Mouse (Mus musculus) megakaryocyte, embryonic 14.5 days (primary cell): ENCODE data around the gene Fmn2. TPM values are rescaled to one million over a fixed set of nuclear protein-coding genes. Genes with fewer than 3 reads are reported as not detected.

Experiments
- H3K27me3 ChIP-seq: replicated peaks from 2 replicates; pipeline ENCODE3; 2012; ENCODE audit warnings: inconsistent platforms
- H3K36me3 ChIP-seq: replicated peaks from 2 replicates; pipeline ENCODE3; 2012; ENCODE audit warnings: low read length, inconsistent platforms, mixed read lengths
- H3K4me1 ChIP-seq: 2 replicates; pipeline ENCODE4 v1.6.1; 2012; ENCODE audit warnings: inconsistent platforms
- H3K4me3 ChIP-seq: replicated peaks from 2 replicates; pipeline ENCODE3; 2012; ENCODE audit warnings: moderate library complexity, mild to moderate bottlenecking, inconsistent platforms
- H3K9me3 ChIP-seq: 2 replicates; pipeline ENCODE4 v1.6.1; 2012; ENCODE audit warnings: inconsistent platforms
- FLI1 ChIP-seq: IDR thresholded peaks from 2 replicates; pipeline ENCODE4 v1.6.1; 2012; ENCODE audit warnings: low read length, inconsistent platforms, mixed read lengths
- GATA1 ChIP-seq: IDR thresholded peaks from 3 replicates; pipeline ENCODE4 v1.6.1; 2012; ENCODE audit warnings: mixed read lengths, low read length, inconsistent platforms, borderline replicate concordance
- polyA plus RNA-seq: library from polyadenylated mRNA; stranded (reverse); fragments of >175 nt; gene quantifications from 2 replicates; pipeline ENCODE4 v1.2.3, GENCODE M21; 2012; ENCODE audit warnings: low replicate concordance; ENCODE audit not compliant: insufficient read depth

The Fmn2 gene
- 0.25 and 0.60 TPM in 2 replicates for polyA plus RNA-seq

GRCm38 (mm10) chr1:174501661-174502030 is at the start of gene Fmn2:
TSS of gene Fmn2 (plus strand) at chr1:174501825.
- H3K27me3 ChIP-seq, result peaks cover 40% of the 10 kb centered on the region
- TF ChIP-seq FLI1, result no peak
- TF ChIP-seq GATA1, result no peak
- H3K36me3 ChIP-seq, result no peaks in the 10 kb centered on the region
- H3K4me3 ChIP-seq, result peak within 1 kb of the TSS; percentile 90
- peaks cover 21% of the 10 kb centered on the region for H3K4me1 ChIP-seq
- 0 out of 2 replicates have a peak, but pooled peaks cover 2% of the 10 kb centered on the region for H3K9me3 ChIP-seq

GRCm38 (mm10) chr1:174455100-174455499 is 46.5 kb upstream of the Fmn2 start:
- no peaks in the 10 kb centered on the region for H3K27me3 ChIP-seq
- TF ChIP-seq GATA1, result no peak

DNA sequence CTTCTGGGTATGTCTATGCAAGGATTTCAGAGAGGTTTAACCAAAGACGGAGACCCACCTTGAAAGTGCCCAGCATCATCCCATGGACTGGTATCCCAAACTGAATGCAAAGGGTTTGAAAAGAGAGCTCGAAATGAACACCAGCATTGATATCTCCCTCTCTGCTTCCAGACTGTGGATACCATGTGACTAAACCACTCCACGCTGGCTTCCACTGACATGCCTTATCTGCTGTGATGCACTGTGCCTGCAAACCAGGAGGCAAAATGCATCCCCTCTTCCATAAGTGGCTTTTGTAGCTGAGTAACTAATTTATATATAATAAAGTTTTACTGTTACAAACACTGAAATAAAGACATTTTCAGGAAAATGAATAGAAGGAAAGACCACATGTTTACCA is 36.2 kb upstream of the Fmn2 start:
- no peaks in the 10 kb centered on the region for H3K9me3 ChIP-seq
- H3K4me1 ChIP-seq, result peaks cover 10% of the 10 kb centered on the region
- no peak for TF ChIP-seq GATA1
- TF ChIP-seq FLI1, result no peak
- H3K4me3 ChIP-seq, result no peak overlapping the region
- peaks cover 3% of the 10 kb centered on the region for H3K27me3 ChIP-seq
- H3K36me3 ChIP-seq, result no peaks in the 10 kb centered on the region

More at GRCm38 (mm10) chr1:174455100-174455499, 46.5 kb upstream of the Fmn2 start:
- Histone ChIP-seq H3K9me3 (no peaks in the 10 kb centered on the region), H3K4me1 (no peaks in the 10 kb centered on the region), H3K36me3 (no peaks in the 10 kb centered on the region), H3K4me3 (no peak overlapping the region)

DNA sequence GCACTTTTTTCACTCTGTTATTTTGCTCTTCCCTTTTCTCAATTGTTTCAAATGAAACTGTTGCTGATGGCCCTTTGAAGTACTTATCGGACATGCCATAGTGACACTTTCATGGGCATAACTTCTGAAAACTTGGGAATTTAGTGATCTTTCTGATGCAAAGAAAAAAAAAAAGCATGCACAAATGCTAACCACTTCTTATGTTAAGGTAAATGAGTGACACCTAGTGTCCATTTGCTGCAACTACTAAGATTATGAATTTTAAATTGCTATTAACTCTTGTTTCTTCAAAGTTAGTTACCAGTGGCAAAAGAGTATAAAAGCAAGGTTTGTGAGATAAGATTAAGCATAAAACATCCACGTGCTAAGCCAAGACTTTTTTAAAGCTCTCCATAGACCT is 35.4 kb upstream of the Fmn2 start:
- H3K36me3 ChIP-seq, result no peaks in the 10 kb centered on the region
- H3K4me3 ChIP-seq, result no peak overlapping the region
- no peak for TF ChIP-seq GATA1

DNA sequence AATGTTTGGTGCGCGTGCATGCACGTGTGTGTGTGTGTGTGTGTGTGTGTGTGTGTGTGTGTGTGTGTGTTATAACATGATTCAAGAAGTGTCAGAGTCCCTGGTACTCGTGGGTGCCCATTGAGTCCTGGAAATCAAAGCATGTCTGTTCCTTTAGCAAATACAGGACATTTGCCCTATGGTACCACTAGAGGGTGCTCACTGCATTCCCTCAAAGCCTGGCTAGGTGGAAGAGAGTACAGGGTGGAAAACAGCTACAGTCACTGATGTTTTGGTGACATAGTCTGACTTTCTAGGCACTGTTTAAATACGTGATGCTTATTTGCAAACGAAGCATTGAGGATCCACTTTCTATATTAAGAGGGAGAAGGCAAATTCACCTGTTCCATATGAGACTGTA is 31.9 kb upstream of the Fmn2 start:
- H3K4me3 ChIP-seq, result no peak overlapping the region
- no peaks in the 10 kb centered on the region for H3K9me3 ChIP-seq
- H3K36me3 ChIP-seq, result no peaks in the 10 kb centered on the region
- peaks cover 10% of the 10 kb centered on the region for H3K4me1 ChIP-seq
- TF ChIP-seq GATA1 (no peak), FLI1 (no peak)
- peaks cover 3% of the 10 kb centered on the region for H3K27me3 ChIP-seq

More for the DNA sequence above, 35.4 kb upstream of the Fmn2 start:
- no peaks in the 10 kb centered on the region for H3K9me3 ChIP-seq
- H3K27me3 ChIP-seq, result peaks cover 3% of the 10 kb centered on the region
- peaks cover 10% of the 10 kb centered on the region for H3K4me1 ChIP-seq

DNA sequence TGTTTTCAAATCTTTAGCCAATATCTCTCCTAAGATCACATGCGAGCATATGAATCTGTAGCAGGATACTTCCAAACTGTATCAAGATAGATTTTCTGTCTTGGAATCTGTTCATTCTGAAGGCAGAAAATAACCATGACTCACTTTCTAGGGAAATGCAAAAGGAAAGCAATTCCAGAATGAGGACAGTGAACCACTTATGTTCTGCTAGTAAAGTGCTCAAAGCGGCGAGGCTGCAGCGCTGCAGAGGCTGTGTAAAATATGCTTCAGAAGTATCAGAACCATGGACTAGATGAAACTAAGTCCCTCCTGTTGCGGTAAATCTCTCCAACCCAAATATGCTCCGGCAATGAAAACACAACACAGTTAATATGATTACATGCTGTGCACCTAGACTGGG is 19.1 kb upstream of the Fmn2 start:
- no peaks in the 10 kb centered on the region for H3K9me3 ChIP-seq
- TF ChIP-seq FLI1, result no peak
- TF ChIP-seq GATA1, result no peak
- H3K4me1 ChIP-seq, result 0 out of 2 replicates have a peak, but pooled peaks cover 4% of the 10 kb centered on the region
- no peak overlapping the region for H3K4me3 ChIP-seq
- no peaks in the 10 kb centered on the region for H3K27me3 ChIP-seq
- no peaks in the 10 kb centered on the region for H3K36me3 ChIP-seq

DNA sequence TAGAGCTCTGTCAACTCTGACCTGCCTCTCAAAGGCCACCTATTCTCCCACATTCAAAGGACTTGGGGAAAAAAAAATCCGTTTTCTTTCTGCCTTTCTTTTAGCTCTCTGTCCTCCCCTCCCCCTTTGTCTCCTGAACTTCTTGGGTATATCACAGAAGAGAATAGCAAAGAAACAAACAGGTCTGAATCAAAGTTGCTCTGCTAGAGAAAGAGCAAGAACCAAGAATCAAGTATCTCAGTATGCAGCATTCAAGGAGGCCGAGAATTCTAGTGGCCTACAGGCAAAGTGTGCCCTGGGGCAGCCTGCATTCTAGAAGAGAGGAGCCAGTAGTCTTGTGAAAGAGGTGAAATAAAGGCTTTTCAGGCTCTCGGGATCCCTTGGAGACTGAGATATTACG is 1.6 kb upstream of the Fmn2 start:
- Histone ChIP-seq H3K4me1 (peaks cover 21% of the 10 kb centered on the region), H3K27me3 (peaks cover 40% of the 10 kb centered on the region), H3K9me3 (0 out of 2 replicates have a peak, but pooled peaks cover 2% of the 10 kb centered on the region), H3K4me3 (no peak overlapping the region), H3K36me3 (no peaks in the 10 kb centered on the region)
- TF ChIP-seq GATA1, result no peak
- TF ChIP-seq FLI1, result no peak

GRCm38 (mm10) chr1:174501011-174501410 is 614 bp upstream of the Fmn2 start:
- 0 out of 2 replicates have a peak, but pooled peaks cover 2% of the 10 kb centered on the region for H3K9me3 ChIP-seq
- no peaks in the 10 kb centered on the region for H3K36me3 ChIP-seq
- peaks cover 40% of the 10 kb centered on the region for H3K27me3 ChIP-seq
- H3K4me3 ChIP-seq, result no peak overlapping the region
- no peak for TF ChIP-seq FLI1
- no peak for TF ChIP-seq GATA1
- H3K4me1 ChIP-seq, result peaks cover 21% of the 10 kb centered on the region

- H3K9me3 ChIP-seq, result 0 out of 2 replicates have a peak, but pooled peaks cover 2% of the 10 kb centered on the region
Observed at GRCm38 (mm10) chr1:174502031-174502845, 613 bp downstream of the Fmn2 start.

DNA sequence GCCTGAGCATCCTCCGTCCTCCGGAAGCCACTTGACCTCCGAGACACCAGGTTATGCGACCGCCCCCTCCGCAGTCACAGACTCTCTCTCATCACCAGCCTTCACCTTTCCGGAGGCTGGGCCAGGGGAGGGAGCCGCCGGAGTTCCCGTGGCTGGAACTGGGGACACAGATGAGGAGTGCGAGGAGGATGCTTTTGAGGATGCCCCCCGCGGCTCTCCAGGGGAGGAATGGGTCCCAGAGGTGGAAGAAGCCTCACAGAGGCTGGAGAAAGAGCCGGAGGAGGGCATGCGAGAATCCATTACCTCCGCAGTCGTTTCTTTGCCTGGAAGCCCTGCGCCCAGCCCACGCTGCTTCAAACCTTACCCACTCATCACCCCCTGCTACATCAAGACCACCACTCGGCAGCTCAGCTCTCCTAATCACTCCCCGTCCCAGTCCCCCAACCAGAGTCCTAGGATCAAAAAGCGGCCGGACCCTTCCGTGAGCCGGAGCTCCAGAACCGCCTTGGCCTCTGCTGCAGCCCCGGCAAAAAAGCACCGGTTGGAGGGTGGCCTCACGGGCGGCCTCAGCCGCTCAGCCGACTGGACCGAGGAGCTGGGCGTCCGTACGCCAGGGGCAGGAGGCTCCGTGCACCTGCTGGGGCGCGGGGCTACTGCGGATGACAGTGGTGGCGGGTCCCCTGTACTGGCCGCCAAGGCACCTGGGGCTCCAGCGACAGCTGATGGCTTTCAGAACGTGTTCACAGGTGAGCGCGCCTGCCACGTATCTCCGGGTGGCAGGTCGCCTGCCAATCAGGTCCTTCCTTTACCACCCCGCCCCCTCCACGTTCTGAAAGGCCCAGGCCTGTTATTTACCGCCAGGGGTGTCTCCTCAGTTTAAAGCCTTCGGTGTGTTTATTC is 1.5 kb downstream of the Fmn2 start:
- H3K4me3 ChIP-seq, result peak overlapping the region; percentile 90

More at GRCm38 (mm10) chr1:174502031-174502845, 613 bp downstream of the Fmn2 start:
- peak overlapping the region; percentile 90 for H3K4me3 ChIP-seq
- peaks cover 21% of the 10 kb centered on the region for H3K4me1 ChIP-seq
- no peaks in the 10 kb centered on the region for H3K36me3 ChIP-seq
- H3K27me3 ChIP-seq, result peaks cover 40% of the 10 kb centered on the region
- TF ChIP-seq GATA1 (no peak), FLI1 (no peak)

More for the DNA sequence above, 1.5 kb downstream of the Fmn2 start:
- TF ChIP-seq FLI1, result no peak
- no peaks in the 10 kb centered on the region for H3K36me3 ChIP-seq
- 0 out of 2 replicates have a peak, but pooled peaks cover 2% of the 10 kb centered on the region for H3K9me3 ChIP-seq
- H3K4me1 ChIP-seq, result peaks cover 21% of the 10 kb centered on the region
- H3K27me3 ChIP-seq, result peaks cover 40% of the 10 kb centered on the region
